Mouse (Mus musculus): ENCODE data around the gene Gm6812. TPM values are rescaled to one million over a fixed set of nuclear protein-coding genes. Genes with fewer than 3 reads are reported as not detected.
"Not testable (repeated sequence)": the region's sequence is repeated elsewhere in the genome, so short reads cannot be mapped to it uniquely, and the experiment has no call there.

Gene Gm6812
- polyA plus RNA-seq (2012; rRNA removed) = not detected in 2 replicates

DNA sequence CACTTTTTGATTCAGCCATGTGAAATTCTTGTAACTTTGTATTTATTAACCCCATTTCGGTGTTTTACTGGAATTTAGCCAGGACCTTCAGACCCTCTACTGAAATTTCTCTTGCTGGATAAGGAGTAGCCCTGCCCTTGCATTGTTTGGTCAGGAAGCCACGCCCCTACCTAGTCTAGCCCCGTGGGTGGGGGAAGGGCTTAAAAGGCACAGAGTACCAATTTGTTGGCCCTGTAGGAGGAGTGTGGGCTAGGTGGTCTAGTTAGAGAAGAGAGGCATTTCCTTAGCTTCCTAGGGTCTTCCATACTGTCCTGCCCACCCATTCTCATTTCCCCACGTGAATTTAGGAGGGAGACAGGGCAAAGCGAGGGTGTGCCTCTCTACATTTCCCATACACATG lies at the start of gene Gm6812:
Gene Gm6812, minus strand, starts transcription at position 101 of the 400 bp plus-strand sequence.
- H3K4me3 ChIP-seq (replicated peaks; ENCODE audit: insufficient read depth, low read depth, low read length); H3K4me1 ChIP-seq (ENCODE audit: control insufficient read depth, insufficient read depth, low read length): not testable (repeated sequence)
- WGBS = 63% methylated on average over 5 of the region's 5 CpGs

DNA sequence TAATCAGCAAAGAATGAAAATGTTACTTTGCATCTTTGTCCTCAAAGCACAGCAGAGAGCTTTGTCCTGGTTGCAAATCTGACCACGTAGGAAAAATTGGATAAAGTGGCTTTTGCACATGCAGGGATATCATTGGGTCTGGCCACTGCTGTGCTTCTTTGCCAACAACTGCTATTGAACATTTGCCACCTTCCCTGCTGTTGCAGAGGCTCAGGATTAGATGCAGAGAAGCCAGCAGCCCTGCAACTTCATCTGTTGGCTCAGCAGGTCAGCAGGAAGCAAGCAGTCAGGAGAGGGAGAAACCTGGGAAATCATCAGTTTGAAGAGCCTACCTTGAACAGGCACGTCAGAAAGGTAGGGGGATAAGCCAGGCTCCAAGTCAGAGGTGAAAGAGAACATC lies 27.7 kb downstream of the Gm6812 start:
- WGBS = 11% methylated on average over 2 of the region's 2 CpGs
- H3K4me1 ChIP-seq (ENCODE audit: control insufficient read depth, insufficient read depth, low read length) = no peaks in the 10 kb centered on the region
- no peak overlapping the region for H3K27ac ChIP-seq (ENCODE audit: insufficient read depth, low read length)
- peak; percentile 48 to 75 for DNase-seq
- H3K4me3 ChIP-seq (replicated peaks; ENCODE audit: insufficient read depth, low read depth, low read length) = no peak overlapping the region
- no peaks in the 10 kb centered on the region for H3K27me3 ChIP-seq (ENCODE audit: control insufficient read depth, insufficient read depth, low read length)
- TF ChIP-seq POLR2A (IDR thresholded peaks at IDR 0.05; ENCODE audit: borderline replicate concordance, insufficient read depth, low read length) = no peak
- TF ChIP-seq CTCF (IDR thresholded peaks at IDR 0.05; ENCODE audit: borderline replicate concordance, insufficient read depth, low read depth, low read length) = no peak

More for the DNA sequence above, at the start of gene Gm6812:
- not testable (repeated sequence) for H3K27ac ChIP-seq (ENCODE audit: insufficient read depth, low read length); H3K27me3 ChIP-seq (ENCODE audit: control insufficient read depth, insufficient read depth, low read length); DNase-seq

Other genes starting within 250 kb of the Gm6812 start
- 39.3 and 40.8 TPM in 2 replicates for gene Fmr1, start 214.5 kb downstream of the Gm6812 start, polyA plus RNA-seq (2012; rRNA removed)
- 0.15 TPM in 1 of 2 replicates, not detected in the other for gene Fmr1nb, start 131.2 kb downstream of the Gm6812 start, polyA plus RNA-seq (2012; rRNA removed)
- 0.29 and 0.43 TPM in 2 replicates for gene Gm14698, start 72.0 kb downstream of the Gm6812 start, polyA plus RNA-seq (2012; rRNA removed)